Mouse (Mus musculus) bone marrow, adult 2 months (tissue): ENCODE results near the gene Ccdc169.

Experiments
- CTCF ChIP-seq: fragments of 200-500 bp; IDR thresholded peaks from 2 replicates; pipeline ENCODE4 v1.5.1; 2011; ENCODE audit warnings: low read length, control low read depth; ENCODE audit not compliant: control insufficient read depth, insufficient read depth
- POLR2A ChIP-seq: fragments of 200-500 bp; IDR thresholded peaks from 2 replicates; pipeline ENCODE4 v1.6.1; 2011; ENCODE audit warnings: low read depth, mild to moderate bottlenecking, control low read depth, low read length, borderline replicate concordance; ENCODE audit not compliant: control insufficient read depth

- no peak for TF ChIP-seq POLR2A
- TF ChIP-seq CTCF, result no peak
These were observed 58.6 kb downstream of the Ccdc169 start for GRCm38 (mm10) chr3:55195581-55196327.
